Mouse (Mus musculus) adrenal gland, postnatal 14 days (tissue): Measurements from ENCODE around the gene Slitrk6. TPM values are rescaled to one million over a fixed set of nuclear protein-coding genes. Genes with fewer than 3 reads are reported as not detected.

ENCODE experiments used
- DNase-seq: peaks from one replicate; pipeline ENCODE4 v3.0.0; 2021; ENCODE audit warnings: mixed read lengths
- long read RNA-seq, 2 experiments: library from polyadenylated mRNA; stranded (forward); transcript quantifications; one replicate each; pipeline ENCODE4 v2.0.0; 2021
- total RNA-seq: library from RNA; stranded (reverse); gene quantifications from 2 replicates; pipeline ENCODE4 v1.2.3, GENCODE M21; 2021

Gene Slitrk6
- total RNA-seq, result 0.49 and 0.82 TPM in 2 replicates
- long read RNA-seq, experiment 1, result 0 reads
- long read RNA-seq, experiment 2, result 0 reads

GRCm38 (mm10) chr14:110754484-110755307 is at the start of gene Slitrk6:
Gene Slitrk6 (minus strand): TSS chr14:110755149.
- no peak for DNase-seq

- DNase-seq, result no peak
These were observed 22.6 kb upstream of the Slitrk6 start for GRCm38 (mm10) chr14:110777546-110777945.

GRCm38 (mm10) chr14:110770694-110771093 is 15.7 kb upstream of the Slitrk6 start:
- no peak for DNase-seq

GRCm38 (mm10) chr14:110762588-110763220 is 7.8 kb upstream of the Slitrk6 start:
- no peak for DNase-seq

GRCm38 (mm10) chr14:110760909-110761308 is 6.0 kb upstream of the Slitrk6 start:
- no peak for DNase-seq

- no peak for DNase-seq
These were observed 330 bp upstream of the Slitrk6 start for GRCm38 (mm10) chr14:110755308-110755650.

GRCm38 (mm10) chr14:110739861-110740260 is 15.1 kb downstream of the Slitrk6 start:
- no peak for DNase-seq

- no peak for DNase-seq
These were observed 15.6 kb downstream of the Slitrk6 start for GRCm38 (mm10) chr14:110739368-110739767.

- no peak for DNase-seq
These were observed 26.5 kb downstream of the Slitrk6 start for GRCm38 (mm10) chr14:110728344-110728910.

GRCm38 (mm10) chr14:110724026-110724576 is 30.8 kb downstream of the Slitrk6 start:
- DNase-seq, result no peak
